20 mouse cellular contexts compared by ENCODE assay signal in genomic region chr4:88138366-88138917, GRCm38 (mm10).
"Had no signal": no experiment of that assay in that cellular context is flagged by ENCODE, and none has a peak within 500 bp of the region (broad histone marks: within the 10 kb centered on the region; RNA-seq: fewer than 3 reads in every experiment).

No protein-coding gene starts in this region.

- H3K9me3 ChIP-seq: kidney, embryonic 15.5 days; liver, embryonic 13.5 days; megakaryocyte, embryonic 14.5 days; midbrain, embryonic 10.5 days; midbrain, embryonic 13.5 days; neural tube, embryonic 13.5 days; stomach, embryonic 15.5 days had no signal

- H3K36me3 ChIP-seq: kidney, embryonic 15.5 days; liver, embryonic 13.5 days; midbrain, embryonic 10.5 days; midbrain, embryonic 13.5 days; neural tube, embryonic 13.5 days; stomach, embryonic 15.5 days had no signal

- H3K4me2 ChIP-seq: kidney, embryonic 15.5 days; liver, embryonic 13.5 days; midbrain, embryonic 13.5 days; neural tube, embryonic 13.5 days; stomach, embryonic 15.5 days had no signal

- H3K27ac ChIP-seq: kidney, embryonic 15.5 days; liver, embryonic 13.5 days; midbrain, embryonic 10.5 days; midbrain, embryonic 13.5 days; neural tube, embryonic 13.5 days; stomach, embryonic 15.5 days had no signal

- H3K4me1 ChIP-seq: kidney, embryonic 15.5 days; liver, embryonic 13.5 days; stomach, embryonic 15.5 days had no signal

- H3K9ac ChIP-seq: kidney, embryonic 15.5 days; liver, embryonic 13.5 days; midbrain, embryonic 13.5 days; neural tube, embryonic 13.5 days; stomach, embryonic 15.5 days had no signal

- ATAC-seq: midbrain, embryonic 13.5 days; midbrain, embryonic 16.5 days had no signal

- H3K27me3 ChIP-seq: kidney, embryonic 15.5 days; liver, embryonic 13.5 days; megakaryocyte, embryonic 14.5 days; midbrain, embryonic 13.5 days; neural tube, embryonic 13.5 days; stomach, embryonic 15.5 days had no signal

- DNase-seq: kidney, adult 8-10 months; kidney, postnatal 10 days; kidney, postnatal 36 days; liver, embryonic 13.5 days; lung, adult 2 months; lung, postnatal 14 days; lung, postnatal 4 days; retina, postnatal 1 day; right cerebral cortex, postnatal 25 days; spleen, adult 18-20 months; thymus, adult 18-20 months; thymus, postnatal 36 days had no signal

- H3K4me3 ChIP-seq: kidney, embryonic 15.5 days; liver, embryonic 13.5 days; megakaryocyte, embryonic 14.5 days; midbrain, embryonic 10.5 days; midbrain, embryonic 13.5 days; myocyte; neural tube, embryonic 13.5 days; stomach, embryonic 15.5 days had no signal
